Mouse (Mus musculus) megakaryocyte, embryonic 14.5 days (primary cell): ENCODE measurements around the gene Nrxn1. TPM values are rescaled to one million over a fixed set of nuclear protein-coding genes. Genes with fewer than 3 reads are reported as not detected.

ENCODE experiments used
- H3K27me3 ChIP-seq: replicated peaks from 2 replicates; pipeline ENCODE3; 2012; ENCODE audit warnings: inconsistent platforms
- H3K36me3 ChIP-seq: replicated peaks from 2 replicates; pipeline ENCODE3; 2012; ENCODE audit warnings: low read length, inconsistent platforms, mixed read lengths
- H3K4me1 ChIP-seq: 2 replicates; pipeline ENCODE4 v1.6.1; 2012; ENCODE audit warnings: inconsistent platforms
- H3K4me3 ChIP-seq: replicated peaks from 2 replicates; pipeline ENCODE3; 2012; ENCODE audit warnings: moderate library complexity, mild to moderate bottlenecking, inconsistent platforms
- H3K9me3 ChIP-seq: 2 replicates; pipeline ENCODE4 v1.6.1; 2012; ENCODE audit warnings: inconsistent platforms
- FLI1 ChIP-seq: IDR thresholded peaks from 2 replicates; pipeline ENCODE4 v1.6.1; 2012; ENCODE audit warnings: low read length, inconsistent platforms, mixed read lengths
- GATA1 ChIP-seq: IDR thresholded peaks from 3 replicates; pipeline ENCODE4 v1.6.1; 2012; ENCODE audit warnings: mixed read lengths, low read length, inconsistent platforms, borderline replicate concordance
- polyA plus RNA-seq: library from polyadenylated mRNA; stranded (reverse); fragments of >175 nt; gene quantifications from 2 replicates; pipeline ENCODE4 v1.2.3, GENCODE M21; 2012; ENCODE audit warnings: low replicate concordance; ENCODE audit not compliant: insufficient read depth

Nrxn1 gene
- polyA plus RNA-seq, 1 experiment, result not detected

DNA sequence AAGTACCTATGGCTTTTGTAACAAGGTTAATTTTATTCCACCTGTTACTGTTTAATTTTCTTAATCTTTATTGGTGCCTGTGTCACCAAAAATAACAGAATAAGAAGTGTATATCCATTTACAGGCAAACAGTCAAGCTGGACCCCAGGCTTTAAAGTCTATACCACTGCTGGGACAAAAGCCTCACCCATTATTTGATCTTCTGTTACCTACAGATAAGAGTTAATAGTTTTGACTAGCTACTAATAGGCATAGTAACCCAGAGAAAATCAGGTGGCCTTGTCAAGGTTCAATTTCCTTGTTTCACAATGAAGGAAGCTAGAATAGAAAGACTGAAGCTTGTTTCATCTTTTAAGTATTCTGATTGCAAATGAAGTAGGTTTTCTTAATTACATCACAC, 888.9 kb downstream of the Nrxn1 start:
- Histone ChIP-seq H3K27me3 (no peaks in the 10 kb centered on the region), H3K36me3 (no peaks in the 10 kb centered on the region), H3K9me3 (0 out of 2 replicates have a peak, but pooled peaks cover 6% of the 10 kb centered on the region), H3K4me1 (no peaks in the 10 kb centered on the region), H3K4me3 (no peak overlapping the region)
- TF ChIP-seq FLI1, result no peak
- TF ChIP-seq GATA1, result no peak

GRCm38 (mm10) chr17:90202785-90203184, 890.1 kb downstream of the Nrxn1 start:
- TF ChIP-seq FLI1 (no peak), GATA1 (no peak)
- H3K4me1 ChIP-seq, result no peaks in the 10 kb centered on the region
- no peak overlapping the region for H3K4me3 ChIP-seq
- 0 out of 2 replicates have a peak, but pooled peaks cover 6% of the 10 kb centered on the region for H3K9me3 ChIP-seq
- no peaks in the 10 kb centered on the region for H3K27me3 ChIP-seq
- H3K36me3 ChIP-seq, result no peaks in the 10 kb centered on the region

DNA sequence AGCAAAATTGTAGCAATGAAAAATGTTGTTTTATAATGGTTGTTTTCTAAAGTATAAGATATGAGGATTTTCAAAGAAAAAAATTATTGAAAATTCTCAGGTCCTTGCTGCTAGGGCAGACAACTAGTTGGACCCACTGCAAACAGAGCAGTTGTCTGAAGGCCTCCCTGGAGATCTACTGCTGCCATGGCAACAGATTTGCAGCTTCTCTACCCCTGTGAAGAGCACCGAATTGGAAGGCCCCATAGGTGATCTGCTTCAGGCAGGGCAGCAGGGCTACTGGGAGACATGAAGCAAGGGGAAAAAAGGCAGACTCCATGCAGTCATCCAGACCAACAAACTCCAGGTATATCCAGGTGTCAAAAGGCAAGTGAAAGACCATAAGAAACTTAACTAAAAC, 896.1 kb downstream of the Nrxn1 start:
- Histone ChIP-seq H3K27me3 (no peaks in the 10 kb centered on the region), H3K4me3 (no peak overlapping the region), H3K9me3 (0 out of 2 replicates have a peak, but pooled peaks cover 8% of the 10 kb centered on the region), H3K4me1 (no peaks in the 10 kb centered on the region), H3K36me3 (no peaks in the 10 kb centered on the region)
- TF ChIP-seq GATA1 (no peak), FLI1 (no peak)

DNA sequence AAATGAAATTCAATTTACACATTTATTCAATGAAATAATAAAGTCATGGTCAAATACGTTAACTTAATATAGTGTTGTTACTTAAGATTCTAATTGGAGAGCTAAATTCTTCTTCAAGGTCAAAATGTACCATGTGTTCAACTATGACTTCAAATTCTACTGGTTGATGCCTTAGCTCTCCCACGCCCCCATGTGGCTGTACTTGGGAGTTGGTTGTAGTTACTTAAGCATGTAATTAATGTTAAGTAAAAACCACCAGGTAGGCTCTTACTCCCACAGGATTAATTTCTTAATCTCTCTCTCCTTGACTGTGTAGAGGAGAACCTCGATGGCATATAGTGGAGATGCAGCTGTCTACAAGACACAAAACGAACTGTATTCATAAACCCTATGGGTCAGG, 951.3 kb downstream of the Nrxn1 start:
- no peaks in the 10 kb centered on the region for H3K9me3 ChIP-seq
- no peak overlapping the region for H3K4me3 ChIP-seq
- no peaks in the 10 kb centered on the region for H3K36me3 ChIP-seq
- TF ChIP-seq GATA1 (no peak), FLI1 (no peak)
- no peaks in the 10 kb centered on the region for H3K27me3 ChIP-seq
- no peaks in the 10 kb centered on the region for H3K4me1 ChIP-seq

DNA sequence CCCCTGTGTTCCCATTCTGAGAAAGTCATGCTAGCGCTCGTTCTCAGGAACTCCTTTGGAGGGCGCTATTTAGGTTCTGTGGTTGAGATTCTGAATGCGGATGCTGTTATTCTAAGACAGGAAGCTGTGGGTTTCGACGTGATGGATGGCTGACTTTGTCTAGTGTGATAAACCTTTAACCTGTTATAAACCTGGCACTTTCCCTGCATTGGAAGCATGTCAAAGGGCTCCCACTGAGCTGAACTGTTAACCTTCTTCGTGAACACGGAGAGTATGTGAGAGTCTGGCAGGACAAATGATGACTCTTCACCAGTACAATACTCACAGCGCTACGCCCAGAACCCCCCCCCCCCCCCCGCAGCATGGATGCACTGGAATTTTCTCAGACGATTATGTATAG, 962.0 kb downstream of the Nrxn1 start:
- TF ChIP-seq GATA1 (no peak), FLI1 (no peak)
- Histone ChIP-seq H3K4me1 (no peaks in the 10 kb centered on the region), H3K27me3 (no peaks in the 10 kb centered on the region), H3K36me3 (no peaks in the 10 kb centered on the region), H3K4me3 (no peak overlapping the region), H3K9me3 (no peaks in the 10 kb centered on the region)

- TF ChIP-seq GATA1 (no peak), FLI1 (no peak)
- H3K4me3 ChIP-seq, result no peak overlapping the region
- H3K36me3 ChIP-seq, result no peaks in the 10 kb centered on the region
- H3K9me3 ChIP-seq, result no peaks in the 10 kb centered on the region
- H3K27me3 ChIP-seq, result no peaks in the 10 kb centered on the region
- no peaks in the 10 kb centered on the region for H3K4me1 ChIP-seq
These were observed 963.7 kb downstream of the Nrxn1 start for GRCm38 (mm10) chr17:90129183-90129582.

- H3K4me3 ChIP-seq, result no peak overlapping the region
- H3K4me1 ChIP-seq, result no peaks in the 10 kb centered on the region
- no peaks in the 10 kb centered on the region for H3K9me3 ChIP-seq
- no peaks in the 10 kb centered on the region for H3K27me3 ChIP-seq
- TF ChIP-seq GATA1, result no peak
- TF ChIP-seq FLI1, result no peak
- no peaks in the 10 kb centered on the region for H3K36me3 ChIP-seq
These were observed 965.3 kb downstream of the Nrxn1 start for GRCm38 (mm10) chr17:90127561-90127960.

GRCm38 (mm10) chr17:90122796-90123481, 969.9 kb downstream of the Nrxn1 start:
- Histone ChIP-seq H3K9me3 (no peaks in the 10 kb centered on the region), H3K36me3 (no peaks in the 10 kb centered on the region), H3K4me3 (no peak overlapping the region), H3K27me3 (no peaks in the 10 kb centered on the region), H3K4me1 (no peaks in the 10 kb centered on the region)
- no peak for TF ChIP-seq FLI1
- no peak for TF ChIP-seq GATA1

- Histone ChIP-seq H3K36me3 (no peaks in the 10 kb centered on the region), H3K4me3 (no peak overlapping the region), H3K4me1 (no peaks in the 10 kb centered on the region), H3K9me3 (peaks cover under 1% of the 10 kb centered on the region; the same call in 1 of the 2 replicates), H3K27me3 (no peaks in the 10 kb centered on the region)
- TF ChIP-seq FLI1 (no peak), GATA1 (no peak)
These were observed 976.6 kb downstream of the Nrxn1 start for GRCm38 (mm10) chr17:90116241-90116640.

- no peak for TF ChIP-seq FLI1
- no peak for TF ChIP-seq GATA1
- Histone ChIP-seq H3K4me3 (no peak overlapping the region), H3K9me3 (peaks cover 5% of the 10 kb centered on the region; the same call in 1 of the 2 replicates), H3K36me3 (no peaks in the 10 kb centered on the region), H3K4me1 (no peaks in the 10 kb centered on the region), H3K27me3 (no peaks in the 10 kb centered on the region)
These were observed 997.9 kb downstream of the Nrxn1 start for GRCm38 (mm10) chr17:90094999-90095398.
